Comparison of ENCODE assay signal across 9 mouse cellular contexts in the genomic region with DNA sequence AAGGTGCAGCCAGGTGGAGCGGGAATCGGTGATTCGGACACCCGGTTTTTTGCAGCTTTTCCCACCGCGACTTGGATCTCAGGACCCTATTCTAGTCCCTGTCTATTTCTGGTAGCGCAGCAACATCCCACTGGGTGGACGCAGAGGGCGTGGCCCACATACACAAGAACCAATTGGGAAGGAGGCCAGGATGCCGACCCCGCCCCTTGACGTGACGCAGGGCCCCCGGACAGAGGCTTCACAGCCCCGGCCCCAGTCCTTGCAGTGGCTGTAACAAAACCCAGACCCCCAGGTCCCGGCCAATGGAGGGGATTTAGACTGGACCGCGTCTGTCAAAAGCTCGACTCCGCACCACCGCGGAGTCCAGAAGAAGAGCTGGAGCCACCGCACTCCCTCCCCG. TPM values are rescaled to one million over a fixed set of nuclear protein-coding genes. Genes with fewer than 3 reads are reported as not detected.
A peak's percentile ranks its signal among the peaks of the same experiment; 100 is the strongest.
DNase-seq lines count a peak whose midpoint lies in the region; ATAC-seq and TF ChIP-seq lines count a peak whose summit lies in the region.
"Had no signal": no experiment of that assay in that cellular context is flagged by ENCODE, and none has a peak within 500 bp of the region (broad histone marks: within the 10 kb centered on the region; RNA-seq: fewer than 3 reads in every experiment).

TSS of gene Nkx2-3 (plus strand) at position 275 of the 400 bp plus-strand sequence.

- peaks cover 92% of the 10 kb centered on the region for H3K27me3 ChIP-seq in neural tube, embryonic 12.5 days (replicated peaks)
- peaks cover 52% of the 10 kb centered on the region for H3K27me3 ChIP-seq in forebrain, postnatal 0 days (ENCODE audit: insufficient read depth, low read length)
- peaks cover 92% of the 10 kb centered on the region for H3K27me3 ChIP-seq in limb, embryonic 15.5 days

- WGBS in neural tube, embryonic 12.5 days: under 1% methylated on average over 24 of the region's 24 CpGs
- WGBS in forebrain, postnatal 0 days: 2% methylated on average over 24 of the region's 24 CpGs
- under 1% methylated on average over 24 of the region's 24 CpGs for WGBS in limb, embryonic 15.5 days

- H3K36me3 ChIP-seq in neural tube, embryonic 12.5 days: no peaks in the 10 kb centered on the region
- H3K36me3 ChIP-seq in forebrain, postnatal 0 days (ENCODE audit: insufficient read depth): no peaks in the 10 kb centered on the region
- no peaks in the 10 kb centered on the region for H3K36me3 ChIP-seq in limb, embryonic 15.5 days

- no peak within 1 kb of the TSS for H3K27ac ChIP-seq in neural tube, embryonic 12.5 days
- no peak within 1 kb of the TSS for H3K27ac ChIP-seq in forebrain, postnatal 0 days (ENCODE audit: low read depth, low read length)
- H3K27ac ChIP-seq in limb, embryonic 15.5 days: no peak within 1 kb of the TSS

- H3K9ac ChIP-seq in neural tube, embryonic 12.5 days: no peak within 1 kb of the TSS
- H3K9ac ChIP-seq in forebrain, postnatal 0 days: no peak within 1 kb of the TSS
- H3K9ac ChIP-seq in limb, embryonic 15.5 days: no peak within 1 kb of the TSS

- peak; percentile 30; the same call in 1 of the 2 replicates for ATAC-seq in neural tube, embryonic 12.5 days (ENCODE audit: low FRiP score, low read depth)
- 0 out of 2 replicates have a peak, but pooled peaks have one; percentile 17 for ATAC-seq in forebrain, postnatal 0 days
- ATAC-seq in limb, embryonic 15.5 days (ENCODE audit: insufficient number of reproducible peaks, low FRiP score, low TSS enrichment, low read depth): no peak

- peak within 1 kb of the TSS; percentile 43 for H3K4me2 ChIP-seq in neural tube, embryonic 12.5 days (replicated peaks)
- H3K4me2 ChIP-seq in forebrain, postnatal 0 days (ENCODE audit: low read depth): peak within 1 kb of the TSS; percentile 21; the same call in 1 of the 2 replicates
- H3K4me2 ChIP-seq in limb, embryonic 15.5 days: no peak within 1 kb of the TSS

- H3K9me3 ChIP-seq in neural tube, embryonic 12.5 days: no peaks in the 10 kb centered on the region
- H3K9me3 ChIP-seq in forebrain, postnatal 0 days (ENCODE audit: low read length): no peaks in the 10 kb centered on the region
- H3K9me3 ChIP-seq in limb, embryonic 15.5 days: no peaks in the 10 kb centered on the region

- H3K4me3 ChIP-seq in neural tube, embryonic 12.5 days: no peak within 1 kb of the TSS
- H3K4me3 ChIP-seq in forebrain, postnatal 0 days (ENCODE audit: low read depth, low read length): 0 out of 2 replicates have a peak within 1 kb of the TSS, but pooled peaks have one; percentile 7
- peak within 1 kb of the TSS; percentile 4; the same call in 1 of the 2 replicates for H3K4me3 ChIP-seq in limb, embryonic 15.5 days

- TF ChIP-seq CTCF in forebrain, postnatal 0 days (IDR thresholded peaks at IDR 0.05; ENCODE audit: low read depth): no peak

- no peak for DNase-seq in neural tube, embryonic 10.5 days (ENCODE audit: extremely low spot score, low spot score)
- DNase-seq in forebrain, postnatal 0 days: peak; percentile 26
- peak; percentile 74 for DNase-seq in retina, embryonic 14.5 days (ENCODE audit: low spot score)
- DNase-seq in urinary bladder, adult 2 months (ENCODE audit: low spot score): no peak
- no peak for DNase-seq in thymus, adult 18-20 months
- DNase-seq in urinary bladder, postnatal 25 days (ENCODE audit: low spot score): no peak

- H3K4me1 ChIP-seq in neural tube, embryonic 12.5 days: peaks cover 38% of the 10 kb centered on the region
- H3K4me1 ChIP-seq in forebrain, postnatal 0 days (ENCODE audit: insufficient read depth): peaks cover 3% of the 10 kb centered on the region; the same call in 1 of the 2 replicates
- H3K4me1 ChIP-seq in limb, embryonic 15.5 days: peaks cover 45% of the 10 kb centered on the region

RNA-seq across cellular contexts. Expression of gene Nkx2-3, which starts in this region (rescaled TPM):
- not detected in 2 replicates for polyA plus RNA-seq in neural tube, embryonic 12.5 days (2016; fragmentation: Nextera tagmentation; extraction: Ambion mirVana)
- total RNA-seq in forebrain, postnatal 0 days (2014; rRNA removed): 0.67 and 0.92 TPM in 2 replicates
- 1.1 and 1.6 TPM in 2 replicates for polyA plus RNA-seq in forebrain, postnatal 0 days (2015; fragmentation: Nextera tagmentation; extraction: Ambion mirVana)
- polyA plus RNA-seq in limb, embryonic 15.5 days (2015; fragmentation: Nextera tagmentation; extraction: Ambion mirVana): not detected in 2 replicates
- not detected in 2 replicates for polyA plus RNA-seq in urinary bladder, adult 2 months (2012; rRNA removed)
- total RNA-seq: heart, postnatal 10 days had no signal

Comparison
In these comparisons a context has a peak if more than half of its experiments do, and no peak if none do; other contexts are left out.
1. Peak in ATAC-seq and H3K4me2 ChIP-seq in neural tube, embryonic 12.5 days; RNA of the gene not detected or under 1 TPM.
2. DNase-seq: peak in forebrain, postnatal 0 days (single experiment) and retina, embryonic 14.5 days (single experiment); none in neural tube, embryonic 10.5 days (single experiment), urinary bladder, adult 2 months (single experiment), thymus, adult 18-20 months (0 of 2) and urinary bladder, postnatal 25 days (single experiment).